Mouse (Mus musculus) heart, embryonic 10.5 days (tissue): ENCODE measurements around the gene Pmis2. TPM values are rescaled to one million over a fixed set of nuclear protein-coding genes. Genes with fewer than 3 reads are reported as not detected.

Experiments
- DNase-seq: peaks from one replicate; pipeline ENCODE4 v3.0.0-alpha.2; 2017; ENCODE audit warnings: low spot score
- H3K27ac ChIP-seq: fragments of 300-500 bp; sonication (generic); 2 replicates; pipeline ENCODE4 v1.5.1; 2016; ENCODE audit warnings: mild to moderate bottlenecking
- H3K27me3 ChIP-seq: fragments of 300-500 bp; sonication (generic); 2 replicates; pipeline ENCODE4 v1.6.1; 2016; ENCODE audit warnings: mild to moderate bottlenecking; ENCODE audit not compliant: poor library complexity, insufficient read depth, severe bottlenecking
- H3K36me3 ChIP-seq: fragments of 300-500 bp; sonication (generic); 2 replicates; pipeline ENCODE4 v1.6.1; 2016; ENCODE audit warnings: mild to moderate bottlenecking, moderate library complexity
- H3K4me1 ChIP-seq: fragments of 300-500 bp; sonication (generic); 2 replicates; pipeline ENCODE4 v1.6.1; 2016; ENCODE audit warnings: mild to moderate bottlenecking
- H3K4me3 ChIP-seq: fragments of 300-500 bp; sonication (generic); 2 replicates; pipeline ENCODE4 v1.5.1; 2016; ENCODE audit warnings: mild to moderate bottlenecking, moderate library complexity
- H3K9me3 ChIP-seq: fragments of 300-500 bp; sonication (generic); 2 replicates; pipeline ENCODE4 v1.6.1; 2016; ENCODE audit warnings: mild to moderate bottlenecking, moderate library complexity
- WGBS: fragments of 180-500 bp; shearing (Covaris S2); methylation state at CpG from one replicate; pipeline ENCODE4 v1.1.7; 2016; 5-methylcytosine and 5-hydroxymethylcytosine counted together
- polyA plus RNA-seq: library from polyadenylated mRNA; unstranded; fragments of >200 nt; fragmentation: Nextera tagmentation; extraction: Ambion mirVana; gene quantifications from 2 replicates; pipeline ENCODE4 v1.2.1, GENCODE M21; 2016

The Pmis2 gene
- polyA plus RNA-seq: not detected in 2 replicates

DNA sequence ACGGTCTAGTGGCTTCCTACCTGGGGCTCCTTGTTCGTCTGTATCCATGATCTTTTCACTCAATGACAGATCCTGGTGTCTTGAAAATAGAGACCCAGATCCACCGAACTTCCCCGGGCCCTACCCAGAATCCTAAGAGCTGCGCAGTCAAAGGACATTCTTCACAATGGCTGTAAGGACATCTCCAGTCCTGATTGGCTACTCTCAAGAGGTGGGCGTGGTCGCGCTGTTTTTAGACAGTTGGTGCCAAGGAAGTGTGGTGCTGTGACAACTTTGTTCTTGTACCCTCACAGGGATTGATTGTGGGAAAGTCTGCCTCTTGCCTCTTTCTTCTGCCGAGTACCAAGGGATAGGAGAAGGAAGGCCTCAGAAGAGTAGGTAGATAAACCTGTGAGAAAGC, at the start of gene Pmis2:
Gene Pmis2 (minus strand): TSS at position 126 of the 400 bp plus-strand sequence.
- no peaks in the 10 kb centered on the region for H3K36me3 ChIP-seq
- no peaks in the 10 kb centered on the region for H3K27me3 ChIP-seq
- no peak within 1 kb of the TSS for H3K4me3 ChIP-seq
- no peaks in the 10 kb centered on the region for H3K9me3 ChIP-seq
- WGBS: 58% methylated on average over 9 of the region's 9 CpGs
- H3K27ac ChIP-seq: no peak within 1 kb of the TSS
- no peak for DNase-seq
- no peaks in the 10 kb centered on the region for H3K4me1 ChIP-seq

DNA sequence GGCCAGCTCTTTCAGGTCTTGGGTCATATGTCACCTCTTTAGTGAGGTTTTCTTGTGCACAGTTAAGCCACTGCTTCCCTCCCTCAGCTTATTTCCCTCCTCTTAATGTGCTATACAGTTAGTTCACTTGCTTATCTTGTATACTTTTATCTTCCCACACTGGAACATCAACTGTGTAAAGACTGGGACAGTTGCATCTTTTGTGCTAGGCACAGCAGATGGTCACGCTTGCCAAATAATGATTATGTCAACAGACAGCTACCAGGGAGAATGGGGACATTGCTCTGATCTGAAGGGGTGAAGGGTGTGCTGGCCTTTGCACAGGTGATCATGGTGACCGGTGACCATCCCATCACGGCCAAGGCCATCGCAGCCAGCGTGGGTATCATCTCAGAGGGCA, 48.3 kb upstream of the Pmis2 start:
- DNase-seq: no peak
- no peak overlapping the region for H3K4me3 ChIP-seq
- H3K27ac ChIP-seq: no peak overlapping the region
- H3K36me3 ChIP-seq: no peaks in the 10 kb centered on the region
- peaks cover 9% of the 10 kb centered on the region for H3K4me1 ChIP-seq
- peaks cover 84% of the 10 kb centered on the region for H3K27me3 ChIP-seq
- H3K9me3 ChIP-seq: no peaks in the 10 kb centered on the region
- 87% methylated on average over 5 of the region's 5 CpGs for WGBS

DNA sequence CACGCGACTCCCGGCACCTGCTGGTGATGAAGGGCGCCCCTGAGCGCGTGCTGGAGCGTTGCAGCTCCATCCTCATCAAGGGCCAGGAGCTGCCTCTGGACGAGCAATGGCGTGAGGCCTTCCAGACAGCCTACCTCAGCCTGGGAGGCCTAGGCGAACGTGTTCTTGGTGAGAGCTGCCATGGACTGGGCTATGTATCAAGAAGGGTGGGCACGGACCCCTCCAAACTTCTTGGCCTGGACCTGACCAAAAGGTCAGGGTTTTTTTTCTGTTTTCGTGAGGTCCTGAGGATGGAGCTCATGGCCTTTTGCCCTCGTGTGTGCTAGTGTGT, 46.3 kb upstream of the Pmis2 start:
- Histone ChIP-seq H3K9me3 (no peaks in the 10 kb centered on the region), H3K27ac (no peak overlapping the region), H3K27me3 (peaks cover 89% of the 10 kb centered on the region), H3K36me3 (no peaks in the 10 kb centered on the region), H3K4me1 (peaks cover 9% of the 10 kb centered on the region), H3K4me3 (peak overlapping the region; percentile 50)
- 10% methylated on average over 14 of the region's 14 CpGs for WGBS
- no peak for DNase-seq

DNA sequence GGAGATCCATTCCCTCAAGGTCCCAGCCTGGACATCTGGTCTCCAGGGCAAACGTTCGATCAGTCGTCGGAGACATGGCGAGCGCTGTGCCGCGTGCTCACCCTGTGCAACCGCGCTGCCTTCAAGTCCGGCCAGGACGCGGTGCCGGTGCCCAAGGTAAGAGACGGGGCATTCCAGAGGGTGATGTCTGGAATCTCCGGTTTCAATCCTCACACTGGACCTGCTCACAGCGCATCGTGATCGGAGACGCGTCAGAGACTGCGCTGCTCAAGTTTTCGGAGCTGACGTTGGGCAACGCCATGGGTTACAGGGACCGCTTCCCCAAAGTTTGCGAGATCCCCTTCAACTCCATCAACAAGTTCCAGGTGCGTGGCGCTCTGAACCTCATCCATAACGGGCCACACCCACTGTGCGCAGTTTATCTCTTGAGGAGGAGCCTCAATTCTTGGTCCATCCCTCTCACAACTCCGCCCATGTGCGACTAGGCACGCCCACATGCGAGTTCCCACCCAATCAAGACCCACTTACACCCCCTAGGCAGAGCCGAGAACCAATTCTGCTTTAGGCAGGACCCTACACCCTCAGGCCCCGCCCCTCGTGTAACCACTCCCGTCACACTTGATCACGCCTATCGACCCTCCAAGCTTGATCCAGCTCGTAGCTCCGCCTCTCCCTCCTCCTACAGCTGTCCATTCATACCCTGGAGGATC, 45.8 kb upstream of the Pmis2 start:
- DNase-seq: peak; percentile 97
- WGBS: 3% methylated on average over 43 of the region's 43 CpGs
- Histone ChIP-seq H3K27me3 (peaks cover 89% of the 10 kb centered on the region), H3K9me3 (no peaks in the 10 kb centered on the region), H3K4me3 (peak overlapping the region; percentile 50), H3K4me1 (peaks cover 9% of the 10 kb centered on the region), H3K36me3 (no peaks in the 10 kb centered on the region), H3K27ac (no peak overlapping the region)

DNA sequence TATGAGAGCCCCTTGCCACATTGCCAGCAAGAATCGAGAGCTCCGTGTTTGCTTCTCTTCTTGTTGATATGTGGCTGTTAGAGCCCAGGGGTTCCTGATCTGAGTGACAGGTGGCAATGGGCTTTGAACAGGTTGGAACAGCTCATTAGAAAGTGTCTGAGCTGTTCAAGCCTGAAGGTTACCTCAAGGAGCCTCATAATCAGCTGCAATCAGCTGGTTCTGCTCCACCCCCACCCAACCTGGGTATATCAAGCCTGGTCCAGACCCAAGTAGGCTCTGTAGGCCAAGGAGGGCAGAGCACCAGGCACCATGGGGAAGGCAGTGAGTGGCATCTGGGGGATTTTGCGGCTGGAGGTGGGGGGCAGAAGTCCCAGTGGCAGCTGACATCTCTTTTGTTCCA, 40.5 kb upstream of the Pmis2 start, which contains the start of gene Atp4a:
Gene Atp4a (plus strand): TSS at position 268 of the 400 bp plus-strand sequence.
- no peak within 1 kb of the TSS for H3K27ac ChIP-seq
- no peak within 1 kb of the TSS for H3K4me3 ChIP-seq
- 82% methylated on average over 3 of the region's 3 CpGs for WGBS
- H3K36me3 ChIP-seq: no peaks in the 10 kb centered on the region
- H3K9me3 ChIP-seq: no peaks in the 10 kb centered on the region
- peaks cover 9% of the 10 kb centered on the region for H3K4me1 ChIP-seq
- DNase-seq: no peak
- peaks cover 45% of the 10 kb centered on the region for H3K27me3 ChIP-seq

DNA sequence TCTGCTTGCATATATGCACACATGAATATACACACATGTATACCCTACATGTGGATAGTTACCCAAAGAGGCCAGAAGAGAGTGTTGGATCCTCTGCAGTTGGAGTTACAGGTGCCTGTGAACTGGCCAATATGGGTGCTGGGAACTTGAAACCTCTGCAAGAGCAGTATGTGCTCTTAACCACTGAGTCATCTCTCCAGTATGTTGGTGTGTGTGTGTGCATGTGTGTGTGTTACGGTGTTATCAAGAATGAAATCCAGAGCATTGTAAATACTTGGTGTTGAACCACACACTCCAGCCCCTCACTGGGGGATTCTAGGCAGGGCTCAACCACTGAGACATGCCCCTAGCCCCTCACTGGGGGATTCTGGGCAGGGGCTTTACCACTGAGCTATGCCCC, 36.0 kb upstream of the Pmis2 start:
- Histone ChIP-seq H3K36me3 (no peaks in the 10 kb centered on the region), H3K4me1 (peaks cover 17% of the 10 kb centered on the region), H3K4me3 (no peak overlapping the region), H3K27ac (peak overlapping the region; percentile 52; the same call in 1 of the 2 replicates), H3K27me3 (peaks cover 9% of the 10 kb centered on the region; the same call in 1 of the 2 replicates), H3K9me3 (no peaks in the 10 kb centered on the region)
- DNase-seq: no peak
- WGBS: 79% methylated on average over 1 of the region's 1 CpGs

DNA sequence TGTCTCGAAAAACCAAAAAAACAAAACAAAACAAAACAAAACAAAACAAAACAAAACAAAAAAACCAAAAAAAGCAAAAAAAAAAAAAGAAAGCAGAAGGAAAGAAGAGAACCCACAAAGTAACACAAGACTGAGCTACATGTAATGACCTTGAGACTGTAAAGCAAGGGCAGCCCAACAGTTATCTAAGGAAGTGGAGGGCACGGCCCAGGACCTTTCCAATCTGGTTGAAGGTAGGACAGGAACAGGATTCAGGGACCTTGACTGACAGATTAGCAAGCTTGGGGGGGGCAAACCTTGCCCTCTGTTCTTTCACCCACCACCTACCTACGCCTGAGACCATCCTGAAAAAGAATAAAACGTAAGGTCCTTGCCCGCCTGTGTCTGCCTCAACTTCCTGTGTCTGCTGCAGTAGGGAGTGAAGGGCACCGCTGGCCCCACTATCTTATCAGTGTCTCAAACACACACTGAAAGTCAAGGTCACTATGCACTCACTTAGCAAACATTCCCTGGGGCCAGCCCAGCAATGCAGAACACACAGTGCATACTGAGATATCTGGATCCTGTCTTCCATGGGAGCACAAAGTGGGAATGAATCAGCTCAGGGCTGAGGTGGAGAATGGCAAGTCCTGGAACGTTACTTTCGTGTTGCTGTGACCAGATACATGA, 34.9 kb upstream of the Pmis2 start:
- Histone ChIP-seq H3K9me3 (no peaks in the 10 kb centered on the region), H3K4me1 (peaks cover 17% of the 10 kb centered on the region), H3K27ac (peak overlapping the region; percentile 88), H3K27me3 (0 out of 2 replicates have a peak, but pooled peaks cover 3% of the 10 kb centered on the region), H3K4me3 (peak overlapping the region; percentile 28), H3K36me3 (no peaks in the 10 kb centered on the region)
- peak; percentile 85 for DNase-seq
- 25% methylated on average over 8 of the region's 8 CpGs for WGBS

DNA sequence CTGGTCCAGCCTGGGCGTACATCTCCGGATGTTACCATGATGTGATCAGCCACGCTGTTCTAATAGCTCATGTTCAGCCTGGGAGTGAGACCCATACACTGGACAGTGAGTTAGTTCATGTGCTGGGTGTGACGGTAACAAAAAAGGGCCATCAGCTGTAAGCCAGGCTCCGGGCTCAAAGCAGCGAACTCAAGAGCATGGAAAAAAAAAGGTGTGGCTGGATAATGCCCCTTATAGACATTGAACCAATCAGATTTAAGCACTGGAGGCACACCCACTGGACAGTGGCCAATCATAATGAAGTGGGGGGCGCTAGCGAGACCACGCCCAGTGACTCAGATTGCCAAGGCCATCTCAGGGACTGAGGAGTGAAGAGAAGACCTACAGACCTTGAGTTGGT, 27.2 kb upstream of the Pmis2 start, which contains the start of gene 2200002J24Rik:
Gene 2200002J24Rik (plus strand): TSS at position 338 of the 400 bp plus-strand sequence.
- Histone ChIP-seq H3K36me3 (no peaks in the 10 kb centered on the region), H3K4me3 (no peak within 1 kb of the TSS), H3K9me3 (no peaks in the 10 kb centered on the region), H3K4me1 (peaks cover 11% of the 10 kb centered on the region; the same call in 1 of the 2 replicates), H3K27ac (no peak within 1 kb of the TSS), H3K27me3 (peaks cover 4% of the 10 kb centered on the region; the same call in 1 of the 2 replicates)
- WGBS: 42% methylated on average over 9 of the region's 9 CpGs
- DNase-seq: no peak

DNA sequence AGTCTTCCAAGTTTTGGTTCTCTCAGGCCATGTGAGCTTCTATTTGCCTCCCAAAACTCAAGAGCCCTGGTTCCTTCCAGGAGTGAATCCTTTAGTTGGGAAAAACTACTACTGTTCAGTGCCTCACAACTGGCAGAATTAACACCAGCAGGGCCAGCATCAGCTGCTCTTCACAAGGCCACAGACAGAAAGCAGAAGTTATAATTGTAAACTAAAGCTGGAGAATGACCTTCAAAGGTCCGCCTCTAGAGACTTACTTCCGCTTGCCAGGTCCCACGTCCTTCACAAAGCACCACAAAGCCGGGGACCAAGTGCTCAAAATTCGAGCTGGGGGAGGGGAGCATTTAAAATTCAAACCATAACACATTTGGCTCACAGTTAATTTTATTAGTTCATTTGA, 26.7 kb upstream of the Pmis2 start:
- 71% methylated on average over 5 of the region's 5 CpGs for WGBS
- H3K27me3 ChIP-seq: peaks cover 4% of the 10 kb centered on the region; the same call in 1 of the 2 replicates
- no peak overlapping the region for H3K27ac ChIP-seq
- H3K36me3 ChIP-seq: no peaks in the 10 kb centered on the region
- peaks cover 11% of the 10 kb centered on the region; the same call in 1 of the 2 replicates for H3K4me1 ChIP-seq
- H3K9me3 ChIP-seq: no peaks in the 10 kb centered on the region
- no peak for DNase-seq
- H3K4me3 ChIP-seq: no peak overlapping the region

DNA sequence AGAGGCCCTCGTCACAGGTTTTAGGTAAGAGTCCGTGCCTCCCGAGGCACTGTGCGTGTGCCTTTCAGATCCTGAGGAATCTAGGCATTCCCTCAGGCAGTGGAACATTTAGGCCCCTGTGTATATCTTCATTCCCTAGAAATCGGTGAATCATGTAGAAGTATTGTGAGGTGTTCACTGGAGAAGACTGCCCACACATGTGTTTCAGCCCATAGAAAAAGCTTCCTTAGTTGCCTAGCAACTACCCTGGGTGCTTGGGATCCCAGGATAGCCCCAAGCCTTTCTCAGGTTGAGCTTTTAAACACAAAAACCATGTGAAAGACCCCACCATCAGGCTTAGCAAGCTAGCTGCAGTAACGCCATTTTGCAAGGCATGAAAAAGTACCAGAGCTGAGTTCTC, 16.9 kb upstream of the Pmis2 start:
- 72% methylated on average over 6 of the region's 6 CpGs for WGBS
- Histone ChIP-seq H3K27ac (no peak overlapping the region), H3K9me3 (no peaks in the 10 kb centered on the region), H3K27me3 (peaks cover 22% of the 10 kb centered on the region), H3K4me3 (no peak overlapping the region), H3K4me1 (no peaks in the 10 kb centered on the region), H3K36me3 (no peaks in the 10 kb centered on the region)
- no peak for DNase-seq

DNA sequence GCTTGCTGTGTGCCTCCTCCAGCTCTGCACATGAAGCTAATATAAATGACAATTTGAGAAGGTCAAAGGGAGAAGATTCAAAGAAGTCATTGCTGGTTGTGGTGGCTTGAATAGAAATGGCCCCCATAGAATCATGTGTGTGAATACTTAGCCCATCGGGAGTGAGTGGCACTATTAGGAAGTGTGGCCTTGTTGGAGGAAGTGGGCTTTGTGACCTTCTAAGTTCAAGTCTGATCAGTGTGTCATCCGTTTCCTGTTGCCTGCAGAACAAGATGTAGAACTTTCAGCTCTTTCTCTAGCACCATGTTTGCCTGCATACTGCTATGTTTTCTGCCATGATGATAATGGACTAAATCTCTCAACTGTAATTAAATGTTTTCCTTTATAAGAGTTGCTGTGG, 12.0 kb upstream of the Pmis2 start:
- no peak overlapping the region for H3K4me3 ChIP-seq
- H3K27ac ChIP-seq: no peak overlapping the region
- H3K4me1 ChIP-seq: no peaks in the 10 kb centered on the region
- 63% methylated on average over 2 of the region's 2 CpGs for WGBS
- H3K36me3 ChIP-seq: no peaks in the 10 kb centered on the region
- peaks cover 21% of the 10 kb centered on the region for H3K27me3 ChIP-seq
- H3K9me3 ChIP-seq: no peaks in the 10 kb centered on the region
- no peak for DNase-seq

DNA sequence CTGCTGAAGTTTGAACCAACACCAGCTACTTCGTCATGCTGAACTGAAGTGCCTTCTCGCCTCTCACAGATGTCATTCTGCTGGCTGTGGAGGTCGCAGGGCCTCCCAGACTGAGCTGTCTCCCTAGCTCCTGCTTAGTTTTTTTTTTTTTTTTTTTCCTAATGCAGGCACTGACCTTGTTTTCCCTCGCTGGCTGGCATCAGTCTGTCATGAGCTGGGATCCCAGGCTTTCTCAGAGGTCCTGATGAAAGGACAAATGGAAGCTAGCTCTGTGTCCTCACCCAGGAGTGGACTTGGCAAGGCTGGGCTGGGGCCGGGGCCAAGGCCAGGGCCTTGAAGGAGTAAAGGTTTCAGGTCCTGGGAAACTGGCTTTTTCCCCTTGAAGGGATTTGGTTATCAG, 10.5 kb upstream of the Pmis2 start:
- Histone ChIP-seq H3K36me3 (no peaks in the 10 kb centered on the region), H3K9me3 (no peaks in the 10 kb centered on the region), H3K4me1 (no peaks in the 10 kb centered on the region), H3K27me3 (peaks cover 6% of the 10 kb centered on the region; the same call in 1 of the 2 replicates), H3K4me3 (no peak overlapping the region), H3K27ac (no peak overlapping the region)
- DNase-seq: no peak
- 56% methylated on average over 5 of the region's 5 CpGs for WGBS

DNA sequence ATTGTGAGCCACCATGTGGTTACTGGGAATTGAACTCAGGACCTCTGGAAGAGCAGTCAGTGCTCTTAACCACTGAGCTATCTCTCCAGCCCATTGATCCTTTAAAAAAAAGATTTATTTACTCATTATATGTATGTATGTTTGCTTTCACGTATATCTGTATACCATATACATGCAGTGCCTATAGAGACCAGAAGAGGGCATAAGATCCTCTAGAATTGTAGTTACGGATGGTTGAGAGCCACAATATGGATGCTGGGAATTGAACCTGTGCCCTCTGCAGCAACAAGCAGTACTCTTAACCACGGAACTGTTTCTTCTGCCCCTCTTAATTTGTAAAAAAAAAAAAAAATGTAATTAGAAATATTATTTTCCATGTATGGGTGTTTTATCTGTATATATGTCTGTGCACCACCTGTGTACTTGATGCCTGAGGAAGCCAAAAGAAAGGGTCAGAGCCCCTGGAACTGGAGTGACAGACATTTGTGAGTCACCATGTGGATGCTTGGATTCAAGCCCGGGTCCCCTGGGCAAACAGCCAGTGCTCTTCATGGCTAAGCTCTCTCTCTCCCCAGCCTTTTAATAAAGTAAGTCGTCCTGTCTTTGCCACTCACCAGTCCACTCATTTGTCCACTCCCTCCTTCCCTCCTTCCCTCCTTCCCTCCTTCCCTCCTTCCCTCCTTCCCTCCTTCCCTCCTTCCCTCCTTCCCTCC, 7.0 kb upstream of the Pmis2 start:
- H3K9me3 ChIP-seq: no peaks in the 10 kb centered on the region
- no peak overlapping the region for H3K27ac ChIP-seq
- no peak overlapping the region for H3K4me3 ChIP-seq
- H3K27me3 ChIP-seq: no peaks in the 10 kb centered on the region
- DNase-seq: no peak
- no peaks in the 10 kb centered on the region for H3K4me1 ChIP-seq
- no peaks in the 10 kb centered on the region for H3K36me3 ChIP-seq
- WGBS: 62% methylated on average over 5 of the region's 5 CpGs
